Mouse (Mus musculus) spleen, adult 2 months (tissue): ENCODE measurements around the gene Fam83b. TPM values are rescaled to one million over a fixed set of nuclear protein-coding genes. Genes with fewer than 3 reads are reported as not detected.

Experiments
- DNase-seq, 2 experiments: peaks; one replicate each; pipeline versions ENCODE4 v3.0.0 to v3.0.0-alpha.2; 2012 to 2021; ENCODE audit warnings: low spot score in 2 of 2, low read depth in 1 of 2
- H3K27ac ChIP-seq: fragments of 200-500 bp; 2 replicates; pipeline ENCODE4 v1.5.1; 2012; ENCODE audit warnings: low read length, inconsistent platforms; ENCODE audit not compliant: insufficient read depth
- H3K27me3 ChIP-seq: fragments of 200-500 bp; 2 replicates; pipeline ENCODE4 v1.6.1; 2012; ENCODE audit warnings: mild to moderate bottlenecking, moderate library complexity, low read length, inconsistent platforms; ENCODE audit not compliant: control insufficient read depth, insufficient read depth
- H3K36me3 ChIP-seq: fragments of 200-500 bp; 2 replicates; pipeline ENCODE4 v1.6.1; 2012; ENCODE audit warnings: mild to moderate bottlenecking, low read length, inconsistent platforms; ENCODE audit not compliant: control insufficient read depth, insufficient read depth
- H3K4me1 ChIP-seq: fragments of 200-500 bp; 2 replicates; pipeline ENCODE4 v1.6.1; 2011; ENCODE audit warnings: inconsistent platforms; ENCODE audit not compliant: control insufficient read depth, insufficient read depth, insufficient read length
- H3K4me3 ChIP-seq: fragments of 200-500 bp; 2 replicates; pipeline ENCODE4 v1.5.1; 2011; ENCODE audit warnings: mild to moderate bottlenecking, inconsistent platforms; ENCODE audit not compliant: insufficient read depth, insufficient read length; ENCODE audit errors: extremely low read depth
- CTCF ChIP-seq: fragments of 200-500 bp; IDR thresholded peaks from 2 replicates; pipeline ENCODE4 v1.5.1; 2011; ENCODE audit warnings: mild to moderate bottlenecking, inconsistent platforms; ENCODE audit not compliant: insufficient read depth, insufficient read length, insufficient replicate concordance; ENCODE audit errors: extremely low read depth
- POLR2A ChIP-seq: fragments of 200-500 bp; IDR thresholded peaks from 2 replicates; pipeline ENCODE4 v1.6.1; 2011; ENCODE audit warnings: low read depth, low read length, inconsistent platforms
- WGBS: fragments of 180-500 bp; shearing (Covaris S2); methylation state at CpG from one replicate; pipeline ENCODE4 v1.1.7; 2018; 5-methylcytosine and 5-hydroxymethylcytosine counted together
- polyA plus RNA-seq: library from polyadenylated mRNA; depleted of rRNA; stranded (reverse); fragments of >200 nt; gene quantifications from 2 replicates; pipeline ENCODE4 v1.2.3, GENCODE M21; 2012

Fam83b gene
- polyA plus RNA-seq, 1 experiment, result not detected

DNA sequence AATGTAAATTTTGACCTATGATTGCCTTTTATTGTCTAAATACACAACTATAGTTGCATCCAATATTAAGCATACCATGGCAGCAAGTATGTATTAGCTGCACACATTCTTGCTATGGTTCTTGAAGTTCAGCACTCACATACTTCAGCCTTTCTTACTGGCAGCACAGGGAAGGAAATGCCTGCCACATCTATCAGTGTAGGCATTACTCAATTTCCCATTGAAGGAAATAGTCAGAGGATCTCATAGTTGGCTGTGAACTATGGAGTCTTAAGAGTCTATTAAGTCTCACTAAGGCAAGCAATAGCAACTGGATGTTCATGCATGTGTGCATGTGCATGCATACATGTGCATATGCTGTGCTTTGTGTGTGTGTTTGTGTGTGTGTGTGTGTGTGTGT is 41.3 kb downstream of the Fam83b start:
- H3K4me1 ChIP-seq, result no peaks in the 10 kb centered on the region
- DNase-seq, result no peak
- no peaks in the 10 kb centered on the region for H3K36me3 ChIP-seq
- TF ChIP-seq POLR2A (no peak), CTCF (no peak)
- no peaks in the 10 kb centered on the region for H3K27me3 ChIP-seq
- no peak overlapping the region for H3K4me3 ChIP-seq
- H3K27ac ChIP-seq, result no peak overlapping the region

DNA sequence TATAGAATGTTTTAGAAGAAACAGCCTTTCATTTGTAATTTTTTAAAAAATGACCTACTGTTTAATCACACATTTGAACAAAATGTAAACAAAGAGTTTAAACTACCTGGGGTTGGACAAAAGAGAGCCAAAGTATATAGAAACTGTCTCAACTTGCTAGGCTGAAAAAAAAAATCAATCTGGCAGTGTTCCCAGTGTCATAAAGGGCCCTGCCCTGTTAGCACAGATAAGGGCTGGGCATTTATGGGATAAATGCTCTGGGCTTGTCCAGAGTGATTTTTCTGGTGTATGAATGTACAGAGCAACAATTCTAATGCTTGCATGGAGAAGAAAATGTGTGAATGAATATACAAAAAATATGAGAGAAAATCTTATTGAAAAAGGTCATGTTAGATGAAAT is 43.8 kb downstream of the Fam83b start:
- TF ChIP-seq POLR2A (no peak), CTCF (no peak)
- H3K27ac ChIP-seq, result no peak overlapping the region
- DNase-seq, result no peak
- no peaks in the 10 kb centered on the region for H3K27me3 ChIP-seq
- no peaks in the 10 kb centered on the region for H3K36me3 ChIP-seq
- H3K4me1 ChIP-seq, result no peaks in the 10 kb centered on the region
- no peak overlapping the region for H3K4me3 ChIP-seq

DNA sequence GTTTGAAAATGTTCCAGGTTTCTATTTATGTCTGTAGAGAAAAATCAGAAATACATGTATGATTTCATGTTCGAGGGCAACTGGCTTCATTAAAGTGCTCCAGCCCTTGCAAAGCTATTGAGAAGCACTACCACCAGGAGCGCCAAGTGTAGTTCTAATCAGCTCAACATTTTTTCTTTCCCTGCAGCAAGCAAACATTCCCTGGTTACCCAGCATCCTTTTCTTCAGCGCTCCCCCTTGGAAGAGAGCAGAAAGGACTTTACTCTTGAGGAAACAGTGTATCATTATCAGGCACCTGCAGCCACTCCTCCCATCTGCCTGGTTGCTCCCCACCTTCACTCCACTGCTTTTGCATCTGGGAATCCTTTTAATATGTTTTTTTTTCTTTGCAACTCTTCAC is 45.3 kb downstream of the Fam83b start:
- WGBS, result 88% methylated on average over 3 of the region's 3 CpGs

DNA sequence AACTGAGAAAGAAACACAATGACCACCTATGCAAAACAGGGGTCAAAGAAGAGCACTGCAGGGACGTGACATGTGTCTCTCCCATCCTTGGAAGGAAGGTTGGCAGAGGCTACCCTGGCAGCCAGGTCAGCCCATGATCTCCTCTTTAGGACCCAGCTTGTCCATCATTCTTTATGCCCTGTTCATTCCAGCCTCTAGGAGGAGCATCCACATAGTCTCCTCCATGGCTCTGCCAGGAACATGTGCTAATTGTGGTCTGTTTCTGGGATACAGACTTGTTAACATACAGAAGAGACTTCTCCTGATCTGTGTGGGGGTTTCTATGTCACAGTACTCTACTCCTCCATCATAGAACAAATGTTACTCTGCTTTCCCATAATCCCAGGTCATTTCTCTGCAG is 48.3 kb downstream of the Fam83b start:
- WGBS, result 80% methylated on average over 1 of the region's 1 CpGs
- Histone ChIP-seq H3K27me3 (no peaks in the 10 kb centered on the region), H3K27ac (no peak overlapping the region), H3K4me1 (no peaks in the 10 kb centered on the region), H3K4me3 (no peak overlapping the region), H3K36me3 (no peaks in the 10 kb centered on the region)
- TF ChIP-seq POLR2A (no peak), CTCF (no peak)
- no peak for DNase-seq

More for the DNA sequence above, 45.3 kb downstream of the Fam83b start:
- Histone ChIP-seq H3K27ac (no peak overlapping the region), H3K36me3 (no peaks in the 10 kb centered on the region), H3K4me3 (no peak overlapping the region), H3K27me3 (no peaks in the 10 kb centered on the region), H3K4me1 (no peaks in the 10 kb centered on the region)
- no peak for DNase-seq
- TF ChIP-seq POLR2A, result no peak
- no peak for TF ChIP-seq CTCF

DNA sequence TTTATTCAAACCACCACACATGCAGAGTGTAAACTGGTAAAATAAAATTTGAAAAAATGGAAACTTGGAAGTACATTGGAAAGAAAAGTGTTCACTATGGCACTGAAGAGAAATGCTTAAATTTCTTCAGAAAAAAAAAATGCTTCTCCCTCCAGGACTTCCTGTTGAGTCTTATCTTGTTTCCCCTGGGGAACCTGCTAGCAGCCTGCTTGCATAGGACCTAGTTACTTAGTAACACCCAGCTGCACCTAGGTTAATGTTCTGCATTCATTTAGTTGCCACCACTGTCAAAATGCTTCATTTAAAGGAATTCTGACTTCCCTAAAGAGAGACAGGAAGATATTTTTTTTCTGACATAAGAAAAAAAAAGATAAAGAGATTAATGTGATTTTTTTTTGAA is 61.3 kb downstream of the Fam83b start:
- Histone ChIP-seq H3K27ac (no peak overlapping the region), H3K4me3 (no peak overlapping the region)

DNA sequence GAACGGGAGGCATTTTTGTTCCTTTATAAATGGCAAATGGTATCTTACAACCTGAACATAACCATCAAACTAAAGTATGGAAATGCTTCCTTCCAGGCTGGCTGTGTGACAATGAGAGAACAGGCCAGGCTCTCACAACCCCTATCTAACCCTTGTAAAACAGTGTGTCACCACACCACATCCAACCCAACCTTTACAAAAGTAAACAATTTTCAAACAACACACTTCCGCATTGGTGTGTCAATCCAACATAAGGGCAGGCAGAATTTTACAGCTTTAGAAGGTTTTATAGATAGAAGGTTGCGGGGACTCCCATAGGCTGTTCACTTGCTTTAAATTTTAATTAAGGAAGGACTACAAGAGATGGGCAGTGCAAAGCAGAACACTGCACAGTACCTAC is 77.2 kb downstream of the Fam83b start:
- H3K27me3 ChIP-seq, result no peaks in the 10 kb centered on the region
- TF ChIP-seq CTCF (no peak), POLR2A (no peak)
- H3K4me1 ChIP-seq, result no peaks in the 10 kb centered on the region
- WGBS, result 91% methylated on average over 3 of the region's 3 CpGs
- no peak for DNase-seq
- H3K4me3 ChIP-seq, result no peak overlapping the region
- no peaks in the 10 kb centered on the region for H3K36me3 ChIP-seq
- no peak overlapping the region for H3K27ac ChIP-seq

More for the DNA sequence above, 61.3 kb downstream of the Fam83b start:
- TF ChIP-seq CTCF (no peak), POLR2A (no peak)
- DNase-seq, result no peak
- no peaks in the 10 kb centered on the region for H3K4me1 ChIP-seq
- no peaks in the 10 kb centered on the region for H3K36me3 ChIP-seq
- no peaks in the 10 kb centered on the region for H3K27me3 ChIP-seq

DNA sequence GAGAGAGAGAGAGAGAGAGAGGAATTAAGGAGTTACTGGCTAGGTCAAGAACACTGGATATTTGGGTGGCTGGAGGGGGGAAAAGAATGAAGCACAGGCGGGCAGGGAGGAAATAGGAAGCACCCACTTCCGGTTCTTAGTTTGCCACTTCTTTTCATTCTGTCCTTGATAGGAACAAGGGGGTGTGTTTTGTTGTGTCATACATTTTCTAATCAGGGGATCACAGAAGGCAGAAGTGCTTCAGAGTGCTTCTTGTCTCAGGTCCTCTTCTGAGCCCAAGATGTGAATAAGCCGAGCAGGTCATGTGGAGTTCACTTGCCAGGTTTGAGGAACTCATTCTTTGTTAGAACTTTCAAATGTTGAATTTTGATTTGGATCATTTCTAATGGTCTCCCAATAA is 86.8 kb downstream of the Fam83b start:
- no peak for DNase-seq
- TF ChIP-seq POLR2A (no peak), CTCF (no peak)
- no peaks in the 10 kb centered on the region for H3K27me3 ChIP-seq
- no peak overlapping the region for H3K4me3 ChIP-seq
- H3K27ac ChIP-seq, result no peak overlapping the region
- H3K4me1 ChIP-seq, result no peaks in the 10 kb centered on the region
- no peaks in the 10 kb centered on the region for H3K36me3 ChIP-seq
- 9% methylated on average over 3 of the region's 3 CpGs for WGBS
